Mouse (Mus musculus): ENCODE results near the gene Dgki. TPM values are rescaled to one million over a fixed set of nuclear protein-coding genes. Genes with fewer than 3 reads are reported as not detected.

Gene Dgki
- total and polyA plus RNA-seq, 3 experiments = not detected

DNA sequence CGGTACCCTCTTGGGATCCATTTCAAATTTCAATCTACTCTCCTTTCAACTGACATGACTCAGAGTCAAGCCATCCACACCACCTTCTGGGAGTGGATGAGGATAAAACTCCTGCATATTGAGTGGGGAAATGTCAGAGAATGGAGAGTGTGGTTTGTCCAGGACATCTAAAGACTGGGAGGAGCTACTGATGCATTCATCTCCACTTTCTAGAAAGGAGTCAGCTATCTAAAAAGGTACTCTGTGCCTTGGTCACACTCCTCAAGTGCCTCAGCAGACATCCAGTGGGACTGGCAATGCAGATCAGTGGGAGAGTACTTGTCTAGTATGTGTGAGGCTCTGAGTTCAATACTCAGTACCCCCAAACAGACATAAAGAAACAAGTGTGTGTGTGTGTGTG is 145.9 kb downstream of the Dgki start:
- Histone ChIP-seq H3K27ac (ENCODE audit: control insufficient read depth, low read depth, low read length) (no peak overlapping the region), H3K27me3 (ENCODE audit: control insufficient read depth in 1 of 2, insufficient read depth in 2 of 2, low read length in 2 of 2) (no peaks in the 10 kb centered on the region), H3K9me3 (replicated peaks; ENCODE audit: insufficient read depth, low read length) (no peaks in the 10 kb centered on the region), H3K4me3 (ENCODE audit: control insufficient read depth in 1 of 2, insufficient read depth in 1 of 2, low read depth in 2 of 2, low read length in 2 of 2) (no peak overlapping the region), H3K9ac (ENCODE audit: control insufficient read depth, low read depth, low read length, poor library complexity, severe bottlenecking) (no peak overlapping the region), H3K79me2 (ENCODE audit: control insufficient read depth, insufficient read depth, low read length, poor library complexity) (no peaks in the 10 kb centered on the region), H3K36me3 (ENCODE audit: control insufficient read depth in 1 of 2, insufficient read depth in 2 of 2, low read length in 2 of 2) (no peaks in the 10 kb centered on the region), H3K4me1 (ENCODE audit: control insufficient read depth in 1 of 2, insufficient read depth in 2 of 2, low read length in 2 of 2) (no peaks in the 10 kb centered on the region)
- no peak for DNase-seq (ENCODE audit: low read depth, low spot score)
- TF ChIP-seq POLR2A (IDR thresholded peaks at IDR 0.05; ENCODE audit: control insufficient read depth in 1 of 2, insufficient read depth in 1 of 2, low read depth in 1 of 2, low read length in 2 of 2, poor library complexity in 1 of 2) = no peak
- no peak for TF ChIP-seq CHD2 (IDR thresholded peaks at IDR 0.05; ENCODE audit: low read length)
- TF ChIP-seq ELF1 (IDR thresholded peaks at IDR 0.05; ENCODE audit: low read depth, low read length) = no peak
- TF ChIP-seq MXI1 (IDR thresholded peaks at IDR 0.05; ENCODE audit: low read depth, low read length) = no peak
- no peak for TF ChIP-seq ZMIZ1 (IDR thresholded peaks at IDR 0.05; ENCODE audit: low read depth, low read length)
- TF ChIP-seq USF1 (IDR thresholded peaks at IDR 0.05; ENCODE audit: low read depth, low read length) = no peak
- TF ChIP-seq MAX (IDR thresholded peaks at IDR 0.05; ENCODE audit: low read length) = no peak
- no peak for TF ChIP-seq USF2 (IDR thresholded peaks at IDR 0.05; ENCODE audit: borderline replicate concordance in 1 of 2, insufficient read depth in 1 of 2, low read depth in 1 of 2, low read length in 2 of 2)
- no peak for TF ChIP-seq POLR2AphosphoS5 (IDR thresholded peaks at IDR 0.05; ENCODE audit: borderline replicate concordance, low read depth, low read length)
- no peak for TF ChIP-seq RCOR1 (IDR thresholded peaks at IDR 0.05; ENCODE audit: low read depth, low read length)
- no peak for TF ChIP-seq JUND (IDR thresholded peaks at IDR 0.05; ENCODE audit: low read depth, low read length)
- TF ChIP-seq KAT2A (conservative IDR thresholded peaks at IDR 0.05; ENCODE audit: low read depth, low read length) = no peak
- no peak for TF ChIP-seq UBTF (IDR thresholded peaks at IDR 0.05; ENCODE audit: borderline replicate concordance, insufficient read depth, low read depth, low read length)
- TF ChIP-seq ZC3H11A (IDR thresholded peaks at IDR 0.05; ENCODE audit: low read depth, low read length) = no peak
- TF ChIP-seq SMC3 (IDR thresholded peaks at IDR 0.05; ENCODE audit: low read depth, low read length) = no peak

DNA sequence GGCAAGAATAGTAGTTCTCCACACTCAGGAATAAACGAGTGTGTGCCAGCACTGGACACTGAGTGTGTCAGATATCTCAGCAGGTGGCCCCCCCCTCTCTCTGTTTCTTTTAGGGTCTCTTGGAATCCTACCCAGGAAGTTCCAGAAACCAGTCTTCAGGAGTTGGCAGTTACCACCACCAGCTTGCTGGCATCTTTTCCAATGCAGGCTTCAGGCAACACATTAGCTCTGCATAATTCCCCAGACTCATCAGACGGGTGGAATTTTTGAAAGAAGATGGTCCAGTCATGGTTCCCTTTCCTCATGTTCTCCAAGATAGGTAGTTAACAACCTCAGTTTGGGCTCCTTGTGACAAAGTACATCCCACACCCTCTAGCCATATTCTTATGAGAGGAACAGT is 149.5 kb downstream of the Dgki start:
- Histone ChIP-seq H3K36me3 (ENCODE audit: control insufficient read depth in 1 of 2, insufficient read depth in 2 of 2, low read length in 2 of 2) (no peaks in the 10 kb centered on the region), H3K9ac (ENCODE audit: control insufficient read depth, low read depth, low read length, poor library complexity, severe bottlenecking) (no peak overlapping the region), H3K27me3 (ENCODE audit: control insufficient read depth in 1 of 2, insufficient read depth in 2 of 2, low read length in 2 of 2) (no peaks in the 10 kb centered on the region), H3K27ac (ENCODE audit: control insufficient read depth, low read depth, low read length) (no peak overlapping the region), H3K79me2 (ENCODE audit: control insufficient read depth, insufficient read depth, low read length, poor library complexity) (no peaks in the 10 kb centered on the region), H3K4me3 (ENCODE audit: control insufficient read depth in 1 of 2, insufficient read depth in 1 of 2, low read depth in 2 of 2, low read length in 2 of 2) (no peak overlapping the region), H3K9me3 (replicated peaks; ENCODE audit: insufficient read depth, low read length) (no peaks in the 10 kb centered on the region), H3K4me1 (ENCODE audit: control insufficient read depth in 1 of 2, insufficient read depth in 2 of 2, low read length in 2 of 2) (no peaks in the 10 kb centered on the region)
- no peak for DNase-seq (ENCODE audit: low read depth, low spot score)
- TF ChIP-seq BHLHE40 (IDR thresholded peaks at IDR 0.05; ENCODE audit: borderline replicate concordance, low read depth, low read length) = no peak
- TF ChIP-seq E2F4 (IDR thresholded peaks at IDR 0.05; ENCODE audit: borderline replicate concordance, low read depth, low read length) = no peak
- TF ChIP-seq TAL1 (IDR thresholded peaks at IDR 0.05; ENCODE audit: low read length) = no peak
